Mouse (Mus musculus) embryonic facial prominence, embryonic 14.5 days (tissue): ENCODE measurements at regions not wholly inside any gene's neighbourhood (a gene's known extent, or its start where the extent isn't known, plus 50 kb on each side); places are given as distances from the start of the nearest gene placed in this dataset.

ENCODE experiments used
- ATAC-seq: fragments of 200-750 bp; cut with Nextera tagmentation; 2 replicates; pipeline ENCODE4 v1.8.0; 2017; ENCODE audit warnings: low read depth, moderate number of reproducible peaks, moderate TSS enrichment
- DNase-seq: peaks from one replicate; pipeline ENCODE4 v3.0.0-alpha.2; 2015; ENCODE audit warnings: low spot score
- H3K27ac ChIP-seq: fragments of 300-500 bp; sonication (generic); replicated peaks from 2 replicates; pipeline ENCODE4 v1.5.1; 2014; ENCODE audit warnings: low read depth, mild to moderate bottlenecking, low read length, moderate library complexity
- H3K27me3 ChIP-seq: fragments of 300-500 bp; sonication (generic); replicated peaks from 2 replicates; pipeline ENCODE4 v1.6.1; 2014; ENCODE audit warnings: low read length; ENCODE audit not compliant: control insufficient read depth, insufficient read depth
- H3K36me3 ChIP-seq: fragments of 300-500 bp; sonication (generic); 2 replicates; pipeline ENCODE4 v1.6.1; 2014; ENCODE audit warnings: low read length, mixed read lengths; ENCODE audit not compliant: control insufficient read depth, insufficient read depth
- H3K4me1 ChIP-seq: fragments of 300-500 bp; sonication (generic); 2 replicates; pipeline ENCODE4 v1.6.1; 2014; ENCODE audit warnings: antibody characterized with exemption, low read length; ENCODE audit not compliant: control insufficient read depth, insufficient read depth
- H3K4me2 ChIP-seq: fragments of 300-500 bp; sonication (generic); 2 replicates; pipeline ENCODE4 v1.6.1; 2014; ENCODE audit warnings: low read depth, mild to moderate bottlenecking, low read length, moderate library complexity, mixed read lengths
- H3K4me3 ChIP-seq: fragments of 300-500 bp; sonication (generic); 2 replicates; pipeline ENCODE4 v1.5.1; 2014; ENCODE audit warnings: low read depth, mild to moderate bottlenecking, low read length
- H3K9ac ChIP-seq: fragments of 300-500 bp; sonication (generic); 2 replicates; pipeline ENCODE4 v1.6.1; 2014; ENCODE audit warnings: low read depth, mild to moderate bottlenecking, low read length, moderate library complexity, mixed read lengths
- H3K9me3 ChIP-seq: fragments of 300-500 bp; sonication (generic); 2 replicates; pipeline ENCODE4 v1.6.1; 2016; ENCODE audit warnings: low read length; ENCODE audit not compliant: control insufficient read depth
- WGBS: fragments of 180-500 bp; shearing (Covaris S2); extraction: QIAGEN DNeasy Blood & Tissue Kit; methylation state at CpG from one replicate; pipeline ENCODE4 v1.1.7; 2014; 5-methylcytosine and 5-hydroxymethylcytosine counted together

DNA sequence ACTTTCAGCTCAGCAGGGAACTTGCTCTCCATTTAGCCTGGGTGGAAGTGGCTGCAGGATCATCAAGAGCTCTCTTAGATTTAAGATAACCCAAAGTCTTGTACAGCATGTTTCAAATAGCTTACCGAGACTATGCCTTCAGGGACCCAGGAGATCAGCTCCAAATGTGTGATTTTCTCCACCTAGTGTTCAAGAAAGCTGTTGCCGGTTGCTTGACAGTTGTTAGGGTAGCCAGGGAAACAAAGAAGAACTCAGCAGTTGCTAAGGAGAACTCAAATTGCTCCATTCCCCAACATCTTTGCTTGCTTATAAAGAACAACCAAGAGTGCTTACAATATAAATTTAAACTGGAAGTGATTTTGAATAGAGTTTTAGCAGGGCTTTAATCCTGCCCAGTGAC is 91.1 kb upstream of the Tmem108 start:
- no peaks in the 10 kb centered on the region for H3K36me3 ChIP-seq
- H3K9me3 ChIP-seq = no peaks in the 10 kb centered on the region; the same call in 1 of the 2 replicates
- no peak for DNase-seq
- no peak overlapping the region for H3K9ac ChIP-seq
- no peak overlapping the region for H3K4me2 ChIP-seq
- H3K27me3 ChIP-seq = no peaks in the 10 kb centered on the region
- WGBS = 73% methylated on average over 2 of the region's 2 CpGs
- H3K27ac ChIP-seq = no peak overlapping the region
- no peak for ATAC-seq
- H3K4me3 ChIP-seq = no peak overlapping the region
- no peaks in the 10 kb centered on the region for H3K4me1 ChIP-seq

DNA sequence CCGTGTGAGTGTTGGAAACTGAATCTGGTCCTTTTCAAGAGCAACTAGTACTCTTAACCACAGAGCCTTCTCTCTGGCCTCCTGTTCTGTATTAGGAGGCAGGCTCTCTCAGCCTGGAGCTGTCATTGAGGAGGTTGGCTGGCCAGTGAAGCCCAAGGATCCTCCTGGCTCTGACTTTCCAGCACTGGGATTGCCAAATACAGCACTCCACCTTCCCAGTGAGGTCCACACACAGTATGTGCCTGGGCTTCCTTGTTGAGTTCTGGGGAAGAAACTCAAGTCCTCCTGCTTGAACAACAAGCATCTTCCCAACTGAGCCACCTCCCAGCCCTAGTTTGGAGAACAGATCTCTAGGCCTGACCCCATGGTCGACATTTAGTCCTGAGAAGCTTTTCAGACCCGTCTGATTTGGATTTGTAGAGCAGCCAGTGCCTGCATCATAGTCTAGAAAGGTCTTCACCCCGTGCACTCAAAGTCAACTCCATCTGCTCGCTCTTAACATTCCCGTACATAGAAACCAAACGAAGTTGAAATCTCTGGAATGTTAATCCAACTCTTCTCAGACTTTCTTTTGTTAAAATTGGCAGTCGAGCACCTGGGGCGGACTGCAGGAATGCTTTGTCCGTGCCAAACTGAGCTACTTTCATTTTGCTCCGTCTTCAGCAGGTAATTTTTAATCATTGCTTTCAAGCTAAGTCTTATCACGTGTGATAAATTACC is 99.2 kb upstream of the Tmem108 start:
- DNase-seq (peak; percentile 78), ATAC-seq (peak; percentile 60; the same call in 1 of the 2 replicates)
- H3K27me3 ChIP-seq = no peaks in the 10 kb centered on the region
- H3K27ac ChIP-seq = peak overlapping the region; percentile 21; the same call in 1 of the 2 replicates
- no peaks in the 10 kb centered on the region for H3K9me3 ChIP-seq
- 39% methylated on average over 12 of the region's 12 CpGs for WGBS
- no peak overlapping the region for H3K4me2 ChIP-seq
- no peak overlapping the region for H3K9ac ChIP-seq
- H3K36me3 ChIP-seq = no peaks in the 10 kb centered on the region
- no peaks in the 10 kb centered on the region for H3K4me1 ChIP-seq
- no peak overlapping the region for H3K4me3 ChIP-seq

DNA sequence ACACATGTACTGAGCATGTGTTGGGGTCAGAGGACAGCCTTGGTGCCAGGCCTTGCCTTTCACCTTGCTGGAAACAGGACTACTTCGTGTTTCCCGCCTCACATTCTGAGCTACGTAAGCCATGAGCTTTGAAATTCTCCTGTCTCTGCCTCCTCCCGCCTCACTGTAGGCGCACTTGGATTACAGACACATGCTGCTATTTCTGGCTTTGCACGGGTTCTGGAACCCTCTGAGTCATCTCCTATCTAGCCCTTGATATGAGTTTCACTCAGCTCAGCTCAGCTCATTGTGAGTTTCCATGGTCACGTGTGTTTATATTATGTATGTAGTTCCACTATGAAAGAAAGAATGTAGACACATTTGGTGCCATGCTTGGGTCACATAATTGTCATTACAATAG is 100.9 kb upstream of the Tmem108 start:
- H3K9ac ChIP-seq = no peak overlapping the region
- no peak for DNase-seq
- no peaks in the 10 kb centered on the region for H3K9me3 ChIP-seq
- no peaks in the 10 kb centered on the region for H3K27me3 ChIP-seq
- no peak for ATAC-seq
- no peak overlapping the region for H3K4me3 ChIP-seq
- H3K36me3 ChIP-seq = no peaks in the 10 kb centered on the region
- 87% methylated on average over 7 of the region's 7 CpGs for WGBS
- no peaks in the 10 kb centered on the region for H3K4me1 ChIP-seq
- H3K4me2 ChIP-seq = no peak overlapping the region
- no peak overlapping the region for H3K27ac ChIP-seq

DNA sequence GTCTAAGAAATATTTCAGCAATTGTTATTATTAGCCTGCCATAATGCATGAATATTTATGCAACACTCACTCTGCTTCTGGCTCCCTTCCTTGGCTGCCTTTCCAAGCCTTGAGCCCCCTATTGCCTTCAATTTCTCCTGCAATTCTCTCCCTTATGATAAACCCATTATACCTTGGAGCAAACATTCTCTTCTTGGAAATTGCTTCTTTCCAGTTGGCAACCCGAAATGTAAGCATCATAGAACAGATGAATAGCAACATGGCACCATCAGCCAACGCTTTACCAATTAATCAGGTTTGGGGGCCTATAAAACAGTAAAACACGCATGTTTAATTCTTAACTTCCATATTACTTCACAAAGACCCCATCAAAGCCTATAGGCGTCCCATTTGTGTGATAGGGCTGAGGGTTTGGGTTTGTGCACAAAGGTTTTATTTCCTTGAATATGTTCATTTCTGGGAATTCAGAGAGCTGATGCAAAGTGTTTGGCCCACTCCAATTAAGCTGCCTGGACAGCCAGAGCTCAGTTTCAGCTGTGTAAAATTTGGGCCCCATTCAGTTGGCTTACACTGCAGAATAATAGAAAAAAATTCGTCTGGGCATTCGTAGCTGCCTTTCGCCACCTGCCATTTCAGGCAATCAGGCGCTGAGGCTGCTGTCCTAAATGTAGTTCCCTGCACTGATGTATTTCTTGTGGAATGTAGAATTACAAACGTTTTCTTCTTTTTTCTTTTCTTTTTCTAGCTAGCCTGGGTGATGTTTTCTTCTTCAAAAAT is 106.0 kb upstream of the Tmem108 start:
- DNase-seq = no peak
- no peaks in the 10 kb centered on the region for H3K27me3 ChIP-seq
- no peaks in the 10 kb centered on the region for H3K4me1 ChIP-seq
- no peak overlapping the region for H3K4me2 ChIP-seq
- H3K36me3 ChIP-seq = no peaks in the 10 kb centered on the region
- H3K9me3 ChIP-seq = no peaks in the 10 kb centered on the region
- ATAC-seq = no peak
- H3K9ac ChIP-seq = no peak overlapping the region
- 69% methylated on average over 9 of the region's 9 CpGs for WGBS
- H3K27ac ChIP-seq = no peak overlapping the region
- H3K4me3 ChIP-seq = no peak overlapping the region

DNA sequence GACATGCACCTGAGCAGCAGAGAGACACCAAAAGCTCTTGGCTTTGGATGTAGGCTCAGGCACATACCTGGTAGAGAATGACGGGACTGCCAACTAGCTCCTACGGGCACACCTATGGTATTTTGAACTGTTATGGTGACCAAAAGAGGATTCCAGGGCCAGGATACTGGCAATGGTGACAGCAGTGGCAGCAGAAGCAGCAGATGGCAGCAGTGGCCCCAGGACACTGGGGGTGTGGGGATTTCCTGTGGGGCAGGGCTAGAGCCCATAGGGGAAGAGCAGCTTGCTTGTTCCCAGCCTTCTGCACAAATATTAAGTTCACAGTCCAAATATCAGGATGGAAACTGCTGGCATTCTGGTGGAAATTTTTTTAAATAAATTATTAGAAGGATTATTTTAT is 107.6 kb upstream of the Tmem108 start:
- no peak overlapping the region for H3K4me3 ChIP-seq
- no peaks in the 10 kb centered on the region for H3K36me3 ChIP-seq
- ATAC-seq (no peak), DNase-seq (no peak)
- no peaks in the 10 kb centered on the region for H3K27me3 ChIP-seq
- WGBS = 94% methylated on average over 2 of the region's 2 CpGs
- no peak overlapping the region for H3K4me2 ChIP-seq
- no peak overlapping the region for H3K27ac ChIP-seq
- no peak overlapping the region for H3K9ac ChIP-seq
- no peaks in the 10 kb centered on the region for H3K4me1 ChIP-seq
- no peaks in the 10 kb centered on the region for H3K9me3 ChIP-seq

DNA sequence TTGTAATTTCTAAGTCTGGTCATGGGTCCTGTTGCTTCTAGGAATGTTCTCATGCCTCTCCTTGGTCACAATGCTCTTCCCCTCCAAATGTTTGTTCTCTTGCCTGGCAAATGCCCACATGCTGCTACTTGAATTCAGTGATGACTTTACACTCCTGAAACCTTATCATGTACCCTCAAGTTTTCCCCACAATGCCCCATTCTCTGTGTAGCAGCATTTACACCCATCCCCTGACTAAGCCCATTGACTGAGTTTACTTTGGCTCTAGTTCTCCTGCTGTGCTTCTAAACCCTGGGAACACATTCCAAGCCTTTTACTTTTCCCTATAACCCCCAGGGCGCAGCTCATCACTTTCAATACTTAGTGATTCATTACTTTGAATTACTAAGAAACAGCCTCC is 110.5 kb upstream of the Tmem108 start:
- no peak overlapping the region for H3K9ac ChIP-seq
- no peaks in the 10 kb centered on the region for H3K9me3 ChIP-seq
- H3K27ac ChIP-seq = no peak overlapping the region
- 53% methylated on average over 1 of the region's 1 CpGs for WGBS
- no peak overlapping the region for H3K4me2 ChIP-seq
- ATAC-seq (no peak), DNase-seq (no peak)
- no peaks in the 10 kb centered on the region for H3K36me3 ChIP-seq
- no peak overlapping the region for H3K4me3 ChIP-seq
- H3K4me1 ChIP-seq = no peaks in the 10 kb centered on the region
- no peaks in the 10 kb centered on the region for H3K27me3 ChIP-seq

DNA sequence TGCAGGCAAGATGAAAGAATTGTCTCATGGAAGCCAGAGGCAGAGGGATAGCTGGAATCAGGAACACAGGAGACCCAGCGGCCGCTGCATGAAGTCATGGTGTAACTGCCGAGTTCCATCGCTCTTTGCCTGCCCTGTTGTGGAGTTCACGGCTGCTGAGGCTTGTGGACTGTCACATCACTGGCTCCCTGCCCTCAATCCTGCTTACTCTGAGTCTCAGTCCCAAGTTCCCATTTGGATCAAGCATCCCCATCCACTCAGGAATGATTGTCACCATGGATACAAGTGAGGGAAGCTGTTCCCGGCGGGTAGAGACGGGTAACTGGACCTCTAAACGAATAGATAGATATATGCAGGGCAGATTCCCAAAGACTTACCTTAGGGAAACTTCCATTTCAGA is 112.2 kb upstream of the Tmem108 start:
- Histone ChIP-seq H3K4me3 (no peak overlapping the region), H3K4me1 (no peaks in the 10 kb centered on the region), H3K4me2 (no peak overlapping the region), H3K9ac (no peak overlapping the region), H3K27ac (no peak overlapping the region), H3K36me3 (no peaks in the 10 kb centered on the region), H3K9me3 (no peaks in the 10 kb centered on the region), H3K27me3 (no peaks in the 10 kb centered on the region)
- 73% methylated on average over 9 of the region's 9 CpGs for WGBS
- peak; percentile 50 for DNase-seq
- ATAC-seq = 0 out of 2 replicates have a peak, but pooled peaks have one; percentile 30

DNA sequence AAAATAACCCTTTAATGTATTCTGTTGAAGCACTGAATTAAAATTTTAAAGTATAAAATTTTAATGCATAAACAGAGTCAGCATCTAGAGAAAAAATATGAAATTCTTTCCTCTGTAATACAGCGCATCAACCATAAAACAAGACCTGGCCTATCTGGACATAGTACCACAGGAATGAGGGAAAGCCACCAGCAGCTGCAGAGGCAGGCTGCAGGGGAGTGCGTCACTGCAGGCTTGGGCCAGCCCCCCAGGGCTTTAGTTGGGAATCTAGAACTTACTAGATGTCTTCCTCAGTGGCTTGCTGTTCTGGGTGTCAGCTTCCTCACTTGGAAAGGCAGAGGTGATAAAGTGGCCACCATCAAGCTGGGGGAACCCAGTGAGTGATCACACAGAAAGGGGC is 116.2 kb upstream of the Tmem108 start:
- 70% methylated on average over 2 of the region's 2 CpGs for WGBS
- H3K27me3 ChIP-seq = no peaks in the 10 kb centered on the region
- no peak overlapping the region for H3K27ac ChIP-seq
- no peaks in the 10 kb centered on the region for H3K36me3 ChIP-seq
- ATAC-seq (no peak), DNase-seq (no peak)
- no peaks in the 10 kb centered on the region for H3K9me3 ChIP-seq
- H3K9ac ChIP-seq = no peak overlapping the region
- no peak overlapping the region for H3K4me3 ChIP-seq
- H3K4me2 ChIP-seq = no peak overlapping the region
- no peaks in the 10 kb centered on the region for H3K4me1 ChIP-seq

DNA sequence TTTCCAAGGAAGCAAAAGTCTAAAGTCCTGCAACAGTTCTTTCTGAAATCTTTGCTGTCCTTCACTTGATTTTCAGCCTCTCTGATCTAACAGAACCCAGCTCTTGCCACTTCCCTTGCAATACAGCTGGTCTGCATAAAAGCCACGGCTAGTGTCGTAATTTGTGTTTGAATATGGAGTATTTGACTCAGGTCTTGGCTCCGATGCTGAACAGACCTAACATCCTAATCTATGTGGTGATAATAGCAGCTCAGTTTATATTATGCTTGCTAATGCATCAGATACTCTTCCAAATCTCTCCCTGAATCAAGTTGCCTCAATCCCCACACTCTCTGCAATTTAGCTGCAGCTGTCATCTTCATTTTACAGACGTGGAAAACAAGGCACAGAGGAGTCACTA is 109.5 kb upstream of the Nphp3 start:
- Histone ChIP-seq H3K36me3 (no peaks in the 10 kb centered on the region), H3K4me2 (no peak overlapping the region), H3K9me3 (no peaks in the 10 kb centered on the region), H3K4me1 (no peaks in the 10 kb centered on the region), H3K4me3 (no peak overlapping the region), H3K27me3 (no peaks in the 10 kb centered on the region), H3K27ac (no peak overlapping the region), H3K9ac (no peak overlapping the region)
- ATAC-seq = no peak
- DNase-seq = no peak
- 60% methylated on average over 4 of the region's 4 CpGs for WGBS
